Mouse (Mus musculus) forebrain, embryonic 16.5 days (tissue): ENCODE measurements around the gene Zfp653. TPM values are rescaled to one million over a fixed set of nuclear protein-coding genes. Genes with fewer than 3 reads are reported as not detected.

Source experiments
- ATAC-seq: fragments of 200-750 bp; cut with Nextera tagmentation; 2 replicates; pipeline ENCODE4 v1.8.0; 2017; ENCODE audit warnings: mild to moderate bottlenecking, moderate library complexity
- H3K27ac ChIP-seq: fragments of 300-500 bp; sonication (generic); 2 replicates; pipeline ENCODE4 v1.5.1; 2014; ENCODE audit warnings: low read length, control low read depth
- H3K27me3 ChIP-seq: fragments of 300-500 bp; sonication (generic); replicated peaks from 2 replicates; pipeline ENCODE4 v1.6.1; 2014; ENCODE audit warnings: low read length; ENCODE audit not compliant: control insufficient read depth, insufficient read depth
- H3K36me3 ChIP-seq: fragments of 300-500 bp; sonication (generic); 2 replicates; pipeline ENCODE4 v1.6.1; 2014; ENCODE audit not compliant: control insufficient read depth, insufficient read depth
- H3K4me1 ChIP-seq: fragments of 300-500 bp; sonication (generic); replicated peaks from 2 replicates; pipeline ENCODE4 v1.6.1; 2014; ENCODE audit warnings: low read length; ENCODE audit not compliant: control insufficient read depth, insufficient read depth
- H3K4me2 ChIP-seq: fragments of 300-500 bp; sonication (generic); 2 replicates; pipeline ENCODE4 v1.6.1; 2014; ENCODE audit warnings: mild to moderate bottlenecking, low read length, control low read depth
- H3K4me3 ChIP-seq: fragments of 300-500 bp; sonication (generic); replicated peaks from 2 replicates; pipeline ENCODE4 v1.5.1; 2014; ENCODE audit warnings: mild to moderate bottlenecking, low read length, control low read depth
- H3K9ac ChIP-seq: fragments of 300-500 bp; sonication (generic); replicated peaks from 2 replicates; pipeline ENCODE4 v1.6.1; 2014; ENCODE audit warnings: low read depth, low read length, control low read depth
- H3K9me3 ChIP-seq: fragments of 300-500 bp; sonication (generic); 2 replicates; pipeline ENCODE4 v1.6.1; 2016; ENCODE audit warnings: low read length; ENCODE audit not compliant: control insufficient read depth
- WGBS: fragments of 180-500 bp; shearing (Covaris S2); extraction: QIAGEN DNeasy Blood & Tissue Kit; methylation state at CpG from one replicate; pipeline ENCODE4 v1.1.7; 2014; 5-methylcytosine and 5-hydroxymethylcytosine counted together
- polyA plus RNA-seq: library from polyadenylated mRNA; unstranded; fragments of >200 nt; fragmentation: Nextera tagmentation; extraction: Ambion mirVana; gene quantifications from 2 replicates; pipeline ENCODE4 v1.2.1, GENCODE M21; 2015

The Zfp653 gene
- polyA plus RNA-seq, 1 experiment from 2014 or later = 22.4 TPM

DNA sequence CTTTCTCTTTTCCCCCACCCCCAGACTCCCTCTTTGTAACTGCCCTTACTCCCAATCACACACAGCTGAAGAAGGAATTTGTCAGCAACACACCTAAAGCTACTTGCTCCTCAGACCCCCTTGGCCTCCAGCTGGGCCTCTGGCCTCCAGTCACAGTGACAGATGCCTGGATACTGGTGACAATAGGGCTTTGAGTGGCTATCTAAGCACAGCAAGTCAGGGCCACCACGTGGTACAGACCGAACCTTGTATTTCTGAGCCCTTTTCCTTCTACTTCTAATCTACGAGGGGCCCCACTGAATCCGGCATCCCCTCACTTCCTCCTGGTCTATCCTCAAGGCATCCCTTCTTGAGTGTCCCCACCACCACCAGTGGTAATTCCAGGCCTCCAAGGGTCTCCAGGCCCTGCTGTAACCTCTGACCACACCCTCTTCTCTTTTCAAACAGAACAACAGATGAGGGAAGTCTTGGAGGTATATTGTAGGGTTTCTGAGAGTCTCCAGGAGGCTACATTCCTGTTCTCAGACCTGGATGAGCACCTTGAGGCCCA is 21.4 kb downstream of the Zfp653 start:
- Histone ChIP-seq H3K4me2 (peak overlapping the region; percentile 93), H3K27ac (peak overlapping the region; percentile 96), H3K4me1 (peaks cover 39% of the 10 kb centered on the region), H3K27me3 (no peaks in the 10 kb centered on the region), H3K36me3 (no peaks in the 10 kb centered on the region), H3K4me3 (peak overlapping the region; percentile 90), H3K9ac (peak overlapping the region; percentile 95), H3K9me3 (no peaks in the 10 kb centered on the region)
- no peak for ATAC-seq
- WGBS = 15% methylated on average over 4 of the region's 4 CpGs

DNA sequence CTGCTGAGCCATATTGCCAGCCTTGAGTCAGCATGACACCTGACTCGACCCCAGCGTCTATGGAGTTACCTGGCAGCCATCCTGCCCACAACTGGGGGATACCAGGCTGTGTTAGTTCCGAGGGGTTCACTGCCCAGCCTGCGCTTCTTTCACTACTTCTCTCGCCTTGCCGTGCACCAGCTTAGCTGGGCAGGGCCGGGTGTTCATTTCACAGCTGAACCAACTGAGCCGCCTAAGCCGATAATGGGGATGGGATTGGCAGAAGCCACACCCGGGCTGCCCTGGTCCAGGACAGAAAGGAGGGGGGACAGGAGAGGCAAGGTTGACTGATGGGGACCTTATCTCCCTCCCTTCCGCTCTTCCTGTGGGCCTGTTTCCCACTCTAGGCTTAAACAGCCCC is 21.9 kb downstream of the Zfp653 start:
- peaks cover 35% of the 10 kb centered on the region for H3K4me1 ChIP-seq
- 38% methylated on average over 11 of the region's 11 CpGs for WGBS
- no peak for ATAC-seq

GRCm38 (mm10) chr9:22047329-22047728 is 23.8 kb downstream of the Zfp653 start:
- H3K27ac ChIP-seq = no peak overlapping the region
- H3K4me1 ChIP-seq = peaks cover 34% of the 10 kb centered on the region
- peak overlapping the region; percentile 19 for H3K9ac ChIP-seq
- no peak overlapping the region for H3K4me3 ChIP-seq
- H3K36me3 ChIP-seq = no peaks in the 10 kb centered on the region
- H3K4me2 ChIP-seq = peak overlapping the region; percentile 26; the same call in 1 of the 2 replicates
- WGBS = 64% methylated on average over 9 of the region's 9 CpGs
- H3K27me3 ChIP-seq = no peaks in the 10 kb centered on the region
- no peaks in the 10 kb centered on the region for H3K9me3 ChIP-seq
- ATAC-seq = no peak

More for the DNA sequence above, 21.9 kb downstream of the Zfp653 start:
- Histone ChIP-seq H3K36me3 (no peaks in the 10 kb centered on the region), H3K4me3 (peak overlapping the region; percentile 90), H3K9ac (peak overlapping the region; percentile 95), H3K27me3 (no peaks in the 10 kb centered on the region), H3K4me2 (peak overlapping the region; percentile 93), H3K27ac (peak overlapping the region; percentile 96), H3K9me3 (no peaks in the 10 kb centered on the region)

- no peak overlapping the region for H3K4me3 ChIP-seq
- no peak overlapping the region for H3K27ac ChIP-seq
- H3K4me2 ChIP-seq = no peak overlapping the region
- no peaks in the 10 kb centered on the region for H3K9me3 ChIP-seq
- WGBS = 70% methylated on average over 2 of the region's 2 CpGs
- ATAC-seq = no peak
- H3K36me3 ChIP-seq = no peaks in the 10 kb centered on the region
- peaks cover 2% of the 10 kb centered on the region; the same call in 1 of the 2 replicates for H3K4me1 ChIP-seq
- H3K27me3 ChIP-seq = no peaks in the 10 kb centered on the region
- no peak overlapping the region for H3K9ac ChIP-seq
Measured at GRCm38 (mm10) chr9:22041832-22042231, 29.3 kb downstream of the Zfp653 start.

GRCm38 (mm10) chr9:22037826-22038225 is 33.4 kb downstream of the Zfp653 start:
- WGBS = 87% methylated on average over 10 of the region's 10 CpGs
- Histone ChIP-seq H3K9me3 (no peaks in the 10 kb centered on the region), H3K4me1 (peaks cover 17% of the 10 kb centered on the region), H3K4me2 (no peak overlapping the region), H3K36me3 (peaks cover 28% of the 10 kb centered on the region), H3K27ac (no peak overlapping the region), H3K9ac (no peak overlapping the region), H3K4me3 (no peak overlapping the region), H3K27me3 (no peaks in the 10 kb centered on the region)
- no peak for ATAC-seq

DNA sequence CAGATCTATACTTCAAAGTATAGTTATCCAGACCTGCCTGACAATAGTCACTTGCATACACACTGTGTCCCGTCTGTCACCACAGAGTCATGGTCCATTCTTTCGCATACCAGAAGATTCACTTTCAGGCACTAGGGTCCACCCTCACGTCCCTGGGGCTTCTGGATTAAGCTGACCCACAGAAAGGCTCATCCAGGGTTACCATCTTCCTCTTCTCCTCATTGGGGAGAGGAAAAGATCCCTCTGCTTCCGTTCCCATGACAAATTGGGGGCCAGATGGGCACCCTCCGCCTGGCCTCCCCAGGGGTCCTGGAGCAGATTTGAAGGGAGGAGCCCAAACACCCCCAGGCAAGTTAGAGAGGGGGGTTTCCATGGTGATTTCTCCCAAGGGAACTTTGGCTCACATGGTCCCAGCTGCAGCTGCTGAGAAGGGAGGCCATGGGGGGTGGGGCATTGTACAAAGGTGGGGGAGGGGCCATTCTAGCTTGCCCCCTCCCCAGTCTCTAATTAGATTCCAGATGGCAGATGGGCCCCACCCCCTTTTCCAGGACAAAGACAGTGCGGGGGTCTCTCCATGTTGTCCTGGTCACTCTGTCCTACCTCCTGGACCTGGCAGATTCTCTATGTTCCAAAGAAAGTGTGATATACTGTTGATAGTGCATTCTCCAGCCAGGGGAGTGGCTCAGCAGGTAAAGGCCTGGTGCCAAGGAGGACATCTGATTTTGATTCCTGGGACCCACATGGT is 35.7 kb downstream of the Zfp653 start:
- Histone ChIP-seq H3K9ac (no peak overlapping the region), H3K4me2 (no peak overlapping the region), H3K4me3 (no peak overlapping the region), H3K36me3 (peaks cover 32% of the 10 kb centered on the region), H3K27ac (peak overlapping the region; percentile 41; the same call in 1 of the 2 replicates), H3K9me3 (no peaks in the 10 kb centered on the region), H3K27me3 (no peaks in the 10 kb centered on the region), H3K4me1 (peaks cover 15% of the 10 kb centered on the region)
- WGBS = 46% methylated on average over 6 of the region's 6 CpGs
- ATAC-seq = peak; percentile 31

GRCm38 (mm10) chr9:22030386-22030785 is 40.8 kb downstream of the Zfp653 start:
- Histone ChIP-seq H3K27ac (no peak overlapping the region), H3K9ac (no peak overlapping the region), H3K4me1 (peaks cover 2% of the 10 kb centered on the region), H3K4me3 (no peak overlapping the region), H3K4me2 (no peak overlapping the region), H3K36me3 (peaks cover 37% of the 10 kb centered on the region), H3K9me3 (no peaks in the 10 kb centered on the region), H3K27me3 (no peaks in the 10 kb centered on the region)
- ATAC-seq = no peak
- 95% methylated on average over 9 of the region's 9 CpGs for WGBS

- 15% methylated on average over 7 of the region's 7 CpGs for WGBS
- H3K4me1 ChIP-seq = no peaks in the 10 kb centered on the region
Measured at GRCm38 (mm10) chr9:22028467-22028866, 42.7 kb downstream of the Zfp653 start.

DNA sequence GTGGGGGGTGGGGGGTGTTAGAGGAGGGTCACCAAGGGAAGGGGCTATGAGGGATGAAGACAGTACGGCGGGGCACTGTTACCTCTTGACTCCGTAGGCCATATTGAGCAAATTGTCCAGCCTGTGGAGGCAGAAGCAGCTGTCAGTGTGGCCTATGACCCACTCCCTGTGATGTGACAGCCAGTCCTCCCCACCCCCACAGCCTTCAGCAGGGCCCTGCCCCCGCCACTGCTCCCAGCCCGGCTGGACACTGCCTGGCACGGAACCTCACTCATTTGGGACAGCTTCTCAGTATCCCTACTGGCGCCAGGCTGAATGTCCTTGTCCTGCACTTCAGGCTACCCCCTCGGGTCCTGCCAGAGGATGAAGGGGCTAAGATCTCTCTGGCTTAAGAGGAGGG is 46.6 kb downstream of the Zfp653 start:
- no peak overlapping the region for H3K4me2 ChIP-seq
- H3K4me1 ChIP-seq = no peaks in the 10 kb centered on the region
- H3K9me3 ChIP-seq = no peaks in the 10 kb centered on the region
- no peak overlapping the region for H3K27ac ChIP-seq
- H3K36me3 ChIP-seq = peaks cover 31% of the 10 kb centered on the region
- H3K27me3 ChIP-seq = no peaks in the 10 kb centered on the region
- WGBS = 64% methylated on average over 8 of the region's 8 CpGs
- no peak overlapping the region for H3K9ac ChIP-seq
- no peak overlapping the region for H3K4me3 ChIP-seq
- ATAC-seq = no peak

More at GRCm38 (mm10) chr9:22028467-22028866, 42.7 kb downstream of the Zfp653 start:
- Histone ChIP-seq H3K9ac (no peak overlapping the region), H3K27ac (no peak overlapping the region), H3K4me3 (no peak overlapping the region), H3K4me2 (no peak overlapping the region), H3K27me3 (no peaks in the 10 kb centered on the region), H3K9me3 (no peaks in the 10 kb centered on the region), H3K36me3 (peaks cover 30% of the 10 kb centered on the region)
- no peak for ATAC-seq
